Mouse (Mus musculus) erythroblast, embryonic 14.5 days (primary cell): Measurements from ENCODE around the gene AA986860.

Experiments
- GATA1 ChIP-seq: IDR thresholded peaks from 2 replicates; pipeline ENCODE4 v1.6.1; 2012; ENCODE audit warnings: low read length, inconsistent platforms, mixed read lengths
- TAL1 ChIP-seq: IDR thresholded peaks from 3 replicates; pipeline ENCODE4 v1.6.1; 2012; ENCODE audit warnings: low read length, inconsistent platforms, mixed read lengths

DNA sequence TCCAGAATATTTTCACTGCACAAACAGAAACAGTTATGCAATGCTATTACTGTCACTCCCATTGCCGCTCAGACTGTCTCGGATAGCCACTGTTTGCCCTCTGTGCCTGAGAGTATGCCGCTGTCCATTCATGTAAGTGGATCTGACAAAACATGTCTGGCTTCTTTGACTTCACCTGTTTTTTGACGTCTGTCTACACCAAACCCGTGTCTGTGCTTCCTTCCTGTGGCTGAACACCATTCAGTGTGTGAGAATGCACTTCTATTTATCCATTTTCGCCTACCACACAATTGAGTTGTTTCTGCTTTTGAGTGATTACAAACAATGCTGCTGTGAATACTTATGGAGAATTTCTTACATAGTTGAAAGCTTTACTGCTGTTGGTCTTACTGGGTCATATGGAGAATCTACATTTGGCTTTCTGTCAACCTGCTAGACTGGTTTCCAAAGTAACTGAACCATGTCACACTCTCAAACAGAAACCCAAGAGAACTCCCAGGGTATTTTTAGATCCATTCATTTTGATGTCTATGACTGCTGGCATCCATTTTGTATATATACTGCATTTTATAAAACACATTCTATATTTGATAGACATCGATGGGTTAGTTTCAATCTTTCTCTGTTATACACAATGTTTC lies 44.0 kb downstream of the AA986860 start:
- no peak for TF ChIP-seq GATA1
- TF ChIP-seq TAL1: no peak
